ENCODE assay signal across 11 mouse cellular contexts in genomic region chr15:88408461-88409379, GRCm38 (mm10).
DNase-seq lines count a peak whose midpoint lies in the region; ATAC-seq lines count a peak whose summit lies in the region.
"Had no signal": no experiment of that assay in that cellular context is flagged by ENCODE, and none has a peak within 500 bp of the region (broad histone marks: within the 10 kb centered on the region; RNA-seq: fewer than 3 reads in every experiment).

No protein-coding gene starts in this region.

- ATAC-seq in megakaryocyte progenitor cell, adult 5-6 weeks (replicated peaks; ENCODE audit: poor library complexity): no peak
- no peak for ATAC-seq in liver, embryonic 11.5 days (replicated peaks; ENCODE audit: low FRiP score)

- peaks cover 9% of the 10 kb centered on the region for H3K9me3 ChIP-seq in liver, embryonic 11.5 days (ENCODE audit: control insufficient read depth, low read length)

- H3K4me3 ChIP-seq in liver, embryonic 11.5 days (ENCODE audit: low read depth, low read length): no peak overlapping the region
- H3K4me3 ChIP-seq: gastrocnemius, adult 2 months had no signal

- no peaks in the 10 kb centered on the region for H3K4me1 ChIP-seq in liver, embryonic 11.5 days (replicated peaks; ENCODE audit: control insufficient read depth, insufficient read depth, low read length)

- H3K27ac ChIP-seq in liver, embryonic 11.5 days (ENCODE audit: low read depth, low read length): no peak overlapping the region
- H3K27ac ChIP-seq: gastrocnemius, adult 2 months had no signal

- intact Hi-C loops in left cerebral cortex, postnatal 14 days (cut with DNase I): no loop called here

- no peaks in the 10 kb centered on the region for H3K27me3 ChIP-seq in liver, embryonic 11.5 days (replicated peaks; ENCODE audit: control insufficient read depth, insufficient read depth, low read length)

- H3K36me3 ChIP-seq in liver, embryonic 11.5 days (ENCODE audit: control insufficient read depth, insufficient read depth, low read length): no peaks in the 10 kb centered on the region

- 81% methylated on average over 20 of the region's 20 CpGs for WGBS in liver, embryonic 11.5 days

- no peak overlapping the region for H3K9ac ChIP-seq in liver, embryonic 11.5 days (ENCODE audit: low read depth, low read length)

- DNase-seq in Muller cell, postnatal 12 days (ENCODE audit: inconsistent ontology term): peak; percentile 96
- peak; percentile 83 for DNase-seq in brain, adult 2 months (ENCODE audit: low read depth, low spot score)
- peak; percentile 38 to 48 for DNase-seq in frontal cortex, postnatal 36 days (ENCODE audit: low spot score in 2 of 2)
- peak; percentile 55 to 63 for DNase-seq in left cerebral cortex, postnatal 14 days (ENCODE audit: low spot score in 2 of 2)
- DNase-seq in urinary bladder, postnatal 36 days (ENCODE audit: low spot score in 2 of 2): no peak
- DNase-seq in lung, postnatal 25 days (ENCODE audit: low spot score): no peak
- DNase-seq in liver, embryonic 11.5 days (ENCODE audit: low spot score): no peak
- DNase-seq: adrenal gland, postnatal 10 days; gastrocnemius, adult 2 months; spleen, adult 18-20 months had no signal

- H3K4me2 ChIP-seq in liver, embryonic 11.5 days: no peak overlapping the region

Comparison
In these comparisons a context has a peak if more than half of its experiments do, and no peak if none do; other contexts are left out.
1. DNase-seq: peak in Muller cell, postnatal 12 days (single experiment), brain, adult 2 months (single experiment), frontal cortex, postnatal 36 days (2 of 2) and left cerebral cortex, postnatal 14 days (2 of 2); none in urinary bladder, postnatal 36 days (0 of 2), lung, postnatal 25 days (single experiment) and liver, embryonic 11.5 days (single experiment).